Mouse (Mus musculus) limb, embryonic 11.5 days (tissue): ENCODE measurements around the gene Fthl17b. TPM values are rescaled to one million over a fixed set of nuclear protein-coding genes. Genes with fewer than 3 reads are reported as not detected.
"Not testable (repeated sequence)": the region's sequence is repeated elsewhere in the genome, so short reads cannot be mapped to it uniquely, and the experiment has no call there.

Experiments used
- ATAC-seq: fragments of 200-750 bp; cut with Nextera tagmentation; 2 replicates; pipeline ENCODE4 v1.8.0; 2017; ENCODE audit warnings: low read depth; ENCODE audit not compliant: insufficient number of reproducible peaks, low FRiP score, low TSS enrichment
- DNase-seq: peaks from one replicate; pipeline ENCODE4 v3.0.0-alpha.2; 2015; ENCODE audit warnings: low spot score
- H3K27ac ChIP-seq: fragments of 300-500 bp; sonication (generic); replicated peaks from 2 replicates; pipeline ENCODE4 v1.5.1; 2014; ENCODE audit warnings: low read depth, mild to moderate bottlenecking, low read length
- H3K27me3 ChIP-seq: fragments of 300-500 bp; sonication (generic); 2 replicates; pipeline ENCODE4 v1.6.1; 2014; ENCODE audit warnings: mild to moderate bottlenecking, low read length, mixed read lengths; ENCODE audit not compliant: control insufficient read depth, insufficient read depth
- H3K36me3 ChIP-seq: fragments of 300-500 bp; sonication (generic); 2 replicates; pipeline ENCODE4 v1.6.1; 2014; ENCODE audit warnings: mild to moderate bottlenecking, low read length, moderate library complexity, mixed read lengths; ENCODE audit not compliant: control insufficient read depth, insufficient read depth
- H3K4me1 ChIP-seq: fragments of 300-500 bp; sonication (generic); 2 replicates; pipeline ENCODE4 v1.6.1; 2014; ENCODE audit warnings: low read length, mixed read lengths; ENCODE audit not compliant: control insufficient read depth, insufficient read depth
- H3K4me2 ChIP-seq: fragments of 300-500 bp; sonication (generic); 2 replicates; pipeline ENCODE4 v1.6.1; 2014; ENCODE audit warnings: low read depth, mild to moderate bottlenecking, moderate library complexity; ENCODE audit not compliant: severe bottlenecking
- H3K4me3 ChIP-seq: fragments of 300-500 bp; sonication (generic); 2 replicates; pipeline ENCODE4 v1.5.1; 2014; ENCODE audit warnings: low read depth, low read length
- H3K9ac ChIP-seq: fragments of 300-500 bp; sonication (generic); 2 replicates; pipeline ENCODE4 v1.6.1; 2014; ENCODE audit warnings: mild to moderate bottlenecking, low read length
- H3K9me3 ChIP-seq: fragments of 300-500 bp; sonication (generic); 2 replicates; pipeline ENCODE4 v1.6.1; 2016; ENCODE audit warnings: low read length; ENCODE audit not compliant: control insufficient read depth
- WGBS: fragments of 180-500 bp; shearing (Covaris S2); extraction: QIAGEN DNeasy Blood & Tissue Kit; methylation state at CpG from one replicate; pipeline ENCODE4 v1.1.7; 2014; 5-methylcytosine and 5-hydroxymethylcytosine counted together
- polyA plus RNA-seq: library from polyadenylated mRNA; unstranded; fragments of >200 nt; fragmentation: Nextera tagmentation; extraction: Ambion mirVana; gene quantifications from 2 replicates; pipeline ENCODE4 v1.2.1, GENCODE M21; 2014

The Fthl17b gene
- polyA plus RNA-seq = not detected in 2 replicates

DNA sequence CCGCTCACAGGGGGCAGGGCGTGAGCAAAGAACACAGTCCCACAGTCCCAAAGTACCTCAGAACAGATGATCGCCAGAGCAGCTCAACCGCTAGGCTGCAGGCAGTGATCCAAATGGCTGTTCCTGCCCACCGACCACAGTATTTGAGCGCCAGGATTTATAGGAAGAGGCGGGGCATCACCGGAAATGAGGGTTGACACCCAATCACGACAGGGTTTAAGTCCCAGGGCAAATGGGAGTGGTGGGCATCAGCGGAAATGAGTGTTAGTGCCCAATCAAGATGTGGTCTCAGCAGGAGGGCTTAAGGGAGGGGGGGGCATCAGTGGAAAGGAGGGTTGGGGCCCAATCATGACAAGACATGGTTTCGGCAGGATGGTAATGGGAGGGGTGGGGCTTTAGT is at the start of gene Fthl17b:
Gene Fthl17b, minus strand, starts transcription at position 101 of the 400 bp plus-strand sequence.
- not testable (repeated sequence) for H3K4me1 ChIP-seq, DNase-seq, H3K9ac ChIP-seq, ATAC-seq, H3K36me3 ChIP-seq, H3K9me3 ChIP-seq, H3K27me3 ChIP-seq, H3K27ac ChIP-seq, H3K4me2 ChIP-seq, H3K4me3 ChIP-seq
- WGBS = 94% methylated on average over 2 of the region's 11 CpGs

DNA sequence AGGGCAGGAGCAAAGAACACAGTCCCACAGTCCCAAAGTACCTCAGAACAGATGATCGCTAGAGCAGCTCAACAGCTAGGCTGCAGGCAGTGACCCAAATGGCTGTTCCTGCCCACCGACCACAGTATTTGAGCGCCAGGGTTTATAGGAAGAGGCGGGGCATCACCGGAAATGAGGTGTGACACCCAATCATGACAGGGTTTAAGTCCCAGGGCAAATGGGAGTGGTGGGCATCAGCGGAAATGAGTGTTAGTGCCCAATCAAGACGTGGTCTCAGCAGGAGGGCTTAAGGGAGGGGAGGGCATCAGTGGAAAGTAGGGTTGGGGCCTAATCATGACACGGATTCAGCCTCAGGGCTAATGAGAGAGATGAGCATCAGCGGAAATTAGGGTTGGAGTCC is 23.9 kb upstream of the Fthl17b start, which contains the start of gene Fthl17d:
Gene Fthl17d, minus strand, starts transcription at position 101 of the 400 bp plus-strand sequence.
- not testable (repeated sequence) for ATAC-seq, H3K27ac ChIP-seq, H3K9me3 ChIP-seq, H3K36me3 ChIP-seq, H3K27me3 ChIP-seq, DNase-seq, H3K4me3 ChIP-seq, H3K4me2 ChIP-seq, H3K4me1 ChIP-seq, H3K9ac ChIP-seq
- WGBS = no CpG with 5 or more reads among the region's 9 CpGs

DNA sequence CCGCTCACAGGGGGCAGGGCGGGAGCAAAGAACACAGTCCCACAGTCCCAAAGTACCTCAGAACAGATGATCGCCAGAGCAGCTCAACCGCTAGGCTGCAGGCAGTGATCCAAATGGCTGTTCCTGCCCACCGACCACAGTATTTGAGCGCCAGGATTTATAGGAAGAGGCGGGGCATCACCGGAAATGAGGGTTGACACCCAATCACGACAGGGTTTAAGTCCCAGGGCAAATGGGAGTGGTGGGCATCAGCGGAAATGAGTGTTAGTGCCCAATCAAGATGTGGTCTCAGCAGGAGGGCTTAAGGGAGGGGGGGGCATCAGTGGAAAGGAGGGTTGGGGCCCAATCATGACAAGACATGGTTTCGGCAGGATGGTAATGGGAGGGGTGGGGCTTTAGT is 13.7 kb upstream of the Fthl17b start, which contains the start of gene Fthl17c:
Gene Fthl17c, minus strand, starts transcription at position 101 of the 400 bp plus-strand sequence.
- no CpG with 5 or more reads among the region's 11 CpGs for WGBS
- H3K9ac ChIP-seq, H3K9me3 ChIP-seq: not testable (repeated sequence)

DNA sequence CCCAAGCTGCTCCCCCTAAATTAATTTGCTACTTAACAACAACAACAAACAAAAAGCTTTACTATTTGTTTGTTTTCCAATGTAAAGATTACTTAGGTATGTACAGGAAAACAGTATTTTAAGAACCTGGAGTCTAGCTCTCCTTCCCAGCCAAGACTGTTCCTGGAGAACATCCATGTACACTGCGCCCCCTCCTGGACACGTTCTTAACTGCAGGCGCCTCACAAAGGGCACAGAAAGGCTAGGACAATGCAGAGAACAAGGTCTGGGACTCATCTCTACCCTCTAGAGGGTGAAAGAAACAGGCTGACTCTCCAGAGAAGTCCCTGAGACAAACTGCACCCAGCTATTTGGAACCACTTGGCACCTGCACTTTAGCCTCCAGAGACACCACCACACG is 1.8 kb upstream of the Fthl17b start:
- 34% methylated on average over 4 of the region's 4 CpGs for WGBS
- not testable (repeated sequence) for H3K9me3 ChIP-seq, ATAC-seq, H3K27ac ChIP-seq, H3K27me3 ChIP-seq, H3K36me3 ChIP-seq, H3K4me3 ChIP-seq, H3K4me1 ChIP-seq, H3K4me2 ChIP-seq, DNase-seq, H3K9ac ChIP-seq

More for the DNA sequence above, 13.7 kb upstream of the Fthl17b start, which contains the start of gene Fthl17c:
- not testable (repeated sequence) for H3K4me1 ChIP-seq, ATAC-seq, H3K4me3 ChIP-seq, DNase-seq, H3K27me3 ChIP-seq, H3K27ac ChIP-seq, H3K36me3 ChIP-seq, H3K4me2 ChIP-seq

DNA sequence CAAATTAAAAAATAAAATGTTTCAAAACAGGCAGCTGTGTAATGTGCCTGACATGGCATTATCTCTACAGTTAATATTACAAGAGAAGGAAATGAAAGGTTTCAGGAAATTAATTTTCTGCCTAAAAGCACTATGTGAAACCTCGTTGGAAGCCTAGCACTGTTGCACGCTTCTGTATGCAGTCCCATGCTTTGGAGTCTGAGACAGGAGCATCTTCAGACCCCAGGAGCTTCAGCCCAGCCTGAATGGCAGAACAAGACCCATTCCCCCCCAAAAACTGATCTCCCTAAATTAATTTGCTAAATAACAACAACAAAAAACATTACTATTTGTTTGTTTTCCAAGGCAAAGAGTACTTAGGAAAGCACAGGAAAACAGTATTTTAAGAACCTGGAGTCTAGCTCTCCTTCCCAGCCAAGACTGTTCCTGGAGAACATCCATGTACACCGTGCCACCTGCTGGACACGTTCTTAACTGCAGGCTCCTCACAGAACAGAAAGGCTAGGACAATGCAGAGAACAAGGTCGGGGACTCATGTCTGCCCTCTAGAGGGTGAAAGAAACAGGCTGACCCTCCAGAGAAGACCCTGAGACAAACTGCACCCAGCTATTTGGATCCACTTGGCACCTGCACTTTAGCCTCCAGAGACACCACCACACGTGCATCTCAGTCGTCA is 14.5 kb downstream of the Fthl17b start:
- WGBS = 19% methylated on average over 6 of the region's 7 CpGs
- DNase-seq = peak; percentile 88
- H3K4me1 ChIP-seq, H3K27ac ChIP-seq, H3K4me3 ChIP-seq, H3K9ac ChIP-seq, H3K9me3 ChIP-seq, ATAC-seq, H3K36me3 ChIP-seq, H3K27me3 ChIP-seq, H3K4me2 ChIP-seq: not testable (repeated sequence)

DNA sequence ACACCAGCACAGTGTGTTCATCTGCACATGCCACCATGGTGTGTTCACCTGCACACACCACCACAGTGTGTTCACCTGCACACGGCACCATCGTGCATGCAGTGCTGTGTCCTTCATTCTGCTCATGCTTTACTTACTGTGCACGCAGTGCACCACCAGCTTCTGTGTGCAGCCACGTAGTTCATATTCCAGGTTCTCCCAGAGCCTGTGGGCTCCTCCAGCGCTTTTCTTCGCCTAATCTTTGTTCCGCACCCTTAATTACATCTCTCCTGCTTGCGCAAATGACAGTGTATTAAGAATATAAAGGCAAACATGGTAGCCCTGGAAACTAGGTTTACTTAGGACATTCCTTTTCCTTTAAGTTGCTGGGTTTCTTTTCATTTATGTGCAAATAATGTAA is 18.7 kb downstream of the Fthl17b start:
- H3K27ac ChIP-seq = no peak overlapping the region
- H3K4me3 ChIP-seq = no peak overlapping the region
- ATAC-seq (no peak), DNase-seq (no peak)
- H3K9ac ChIP-seq = no peak overlapping the region
- H3K36me3 ChIP-seq = no peaks in the 10 kb centered on the region
- no peaks in the 10 kb centered on the region for H3K9me3 ChIP-seq
- no peaks in the 10 kb centered on the region for H3K4me1 ChIP-seq
- H3K27me3 ChIP-seq = no peaks in the 10 kb centered on the region
- no peak overlapping the region for H3K4me2 ChIP-seq
- WGBS = 84% methylated on average over 8 of the region's 8 CpGs

DNA sequence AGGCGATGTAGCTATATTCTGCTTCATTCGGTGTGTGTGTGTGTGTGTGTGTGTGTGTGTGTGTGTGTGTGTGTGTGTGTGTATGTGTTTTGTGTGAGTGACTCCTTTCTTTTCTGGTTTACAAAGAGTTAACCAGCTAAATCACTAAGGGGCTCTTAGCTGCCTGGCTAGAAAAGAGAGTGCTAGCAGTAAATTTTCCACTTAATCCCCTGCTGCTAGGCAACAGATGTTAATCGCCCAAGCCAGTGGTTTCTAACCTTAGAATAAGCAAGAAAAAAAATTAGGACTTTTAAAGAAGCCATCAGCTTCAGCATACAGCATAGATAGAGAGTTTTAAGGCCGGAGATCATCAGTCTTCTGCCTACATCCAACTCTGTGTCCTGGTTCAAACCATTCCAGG is 35.5 kb downstream of the Fthl17b start:
- no peaks in the 10 kb centered on the region for H3K27me3 ChIP-seq
- no peaks in the 10 kb centered on the region for H3K4me1 ChIP-seq
- no peak overlapping the region for H3K9ac ChIP-seq
- DNase-seq (peak; percentile 22), ATAC-seq (no peak)
- H3K36me3 ChIP-seq = no peaks in the 10 kb centered on the region
- no peak overlapping the region for H3K4me3 ChIP-seq
- H3K9me3 ChIP-seq = no peaks in the 10 kb centered on the region
- 38% methylated on average over 4 of the region's 4 CpGs for whole genome bisulfite sequencing
- H3K4me2 ChIP-seq = no peak overlapping the region
- H3K27ac ChIP-seq = no peak overlapping the region

DNA sequence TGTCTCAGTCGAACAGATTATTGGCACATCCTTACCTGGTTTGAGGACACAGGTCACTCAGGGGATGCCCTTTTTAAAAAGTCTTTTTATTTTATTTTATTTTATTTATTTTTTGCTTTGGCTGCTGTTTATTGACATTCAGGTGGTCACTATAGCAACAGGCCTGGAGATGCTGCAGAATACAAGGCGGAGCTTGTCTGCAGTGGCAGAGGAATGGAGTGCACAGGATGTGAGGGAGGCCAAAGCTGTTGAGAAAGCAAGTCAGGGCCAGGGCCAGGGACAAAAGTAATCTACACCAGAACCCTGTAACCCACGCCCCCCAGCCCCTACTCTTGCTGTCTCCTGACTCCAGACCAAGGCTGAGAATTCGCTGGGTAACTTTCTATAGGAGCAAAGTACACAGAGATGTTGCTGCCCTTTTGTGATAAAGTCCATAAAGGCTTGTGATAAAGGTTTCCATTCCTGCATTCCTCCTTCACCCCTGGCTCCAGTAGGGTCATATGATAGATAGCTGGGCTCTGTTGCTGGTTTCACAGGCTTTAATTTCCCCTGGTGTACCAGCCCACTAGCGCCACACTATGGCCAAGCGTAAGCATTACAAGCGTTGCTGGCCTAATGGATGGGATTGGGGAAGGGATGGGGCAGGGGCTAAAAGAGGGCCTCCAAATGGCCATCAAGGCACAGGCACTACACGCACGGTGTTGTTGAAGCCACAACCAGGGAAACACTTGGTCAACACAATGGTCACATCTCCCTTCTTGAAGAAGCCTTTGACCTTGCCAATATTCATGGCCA is 40.8 kb downstream of the Fthl17b start:
- H3K4me2 ChIP-seq = no peak overlapping the region
- no peaks in the 10 kb centered on the region for H3K36me3 ChIP-seq
- no peak overlapping the region for H3K9ac ChIP-seq
- no peaks in the 10 kb centered on the region for H3K4me1 ChIP-seq
- DNase-seq (no peak), ATAC-seq (no peak)
- H3K27ac ChIP-seq = no peak overlapping the region
- 54% methylated on average over 9 of the region's 9 CpGs for WGBS
- no peaks in the 10 kb centered on the region for H3K9me3 ChIP-seq
- no peaks in the 10 kb centered on the region for H3K27me3 ChIP-seq
- H3K4me3 ChIP-seq = no peak overlapping the region
